ENCODE assay signal across 9 mouse cellular contexts in the genomic region with DNA sequence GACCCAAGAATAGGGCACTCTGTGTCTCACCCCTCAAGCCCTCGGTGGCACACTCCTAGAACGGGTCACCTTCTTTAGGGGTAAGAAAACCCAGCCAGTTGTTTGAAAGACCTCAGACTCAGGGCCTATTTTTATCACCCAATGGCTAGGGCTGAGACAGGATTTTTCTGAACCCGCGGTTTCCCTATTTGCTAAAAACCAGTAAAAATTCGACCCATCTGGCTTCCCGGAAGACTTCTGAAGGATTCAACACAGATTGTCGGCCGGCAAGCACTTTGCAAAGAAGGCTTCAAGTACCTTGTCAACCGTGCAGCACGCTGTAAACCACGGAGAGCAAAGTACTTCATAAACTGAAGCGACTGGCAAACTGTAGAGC. TPM values are rescaled to one million over a fixed set of nuclear protein-coding genes. Genes with fewer than 3 reads are reported as not detected.
DNase-seq lines count a peak whose midpoint lies in the region; ATAC-seq and TF ChIP-seq lines count a peak whose summit lies in the region.
"Had no signal": no experiment of that assay in that cellular context is flagged by ENCODE, and none has a peak within 500 bp of the region (broad histone marks: within the 10 kb centered on the region; RNA-seq: fewer than 3 reads in every experiment).

No protein-coding gene starts in this region.

- DNase-seq in left cerebral cortex, adult 2 months (ENCODE audit: extremely low spot score in 1 of 2, low spot score in 2 of 2) = no peak
- no peak for DNase-seq in left cerebral cortex, postnatal 36 days (ENCODE audit: low spot score in 2 of 2)
- no peak for DNase-seq in spleen, postnatal 14 days (ENCODE audit: low spot score in 2 of 2)
- DNase-seq in left cerebral cortex, postnatal 25 days (ENCODE audit: low spot score in 2 of 2) = no peak
- no peak for DNase-seq in spleen, postnatal 10 days (ENCODE audit: low spot score in 2 of 2)

- H3K9ac ChIP-seq in embryonic facial prominence, embryonic 12.5 days = peak overlapping the region; percentile 94
- H3K9ac ChIP-seq in intestine, embryonic 15.5 days = peak overlapping the region; percentile 35
- H3K9ac ChIP-seq in neural tube, embryonic 13.5 days = peak overlapping the region; percentile 99

- peak overlapping the region; percentile 96 for H3K4me2 ChIP-seq in embryonic facial prominence, embryonic 12.5 days (replicated peaks)
- peak overlapping the region; percentile 98 for H3K4me2 ChIP-seq in intestine, embryonic 15.5 days (replicated peaks)
- H3K4me2 ChIP-seq in neural tube, embryonic 13.5 days = peak overlapping the region; percentile 91

- no peak for TF ChIP-seq CTCF in left cerebral cortex, adult 2 months (IDR thresholded peaks at IDR 0.05)

- 8% methylated on average over 12 of the region's 12 CpGs for WGBS in embryonic facial prominence, embryonic 12.5 days
- 15% methylated on average over 12 of the region's 12 CpGs for WGBS in intestine, embryonic 15.5 days
- 9% methylated on average over 12 of the region's 12 CpGs for WGBS in neural tube, embryonic 13.5 days

- intact Hi-C loops in left cerebral cortex, adult 2 months (cut with DNase I) = no loop called here
- intact Hi-C loops in left cerebral cortex, postnatal 36 days (cut with DNase I) = no loop called here
- intact Hi-C loops in left cerebral cortex, postnatal 25 days (cut with DNase I) = no loop called here

- no peak overlapping the region for H3K27ac ChIP-seq in left cerebral cortex, adult 2 months
- no peak overlapping the region for H3K27ac ChIP-seq in embryonic facial prominence, embryonic 12.5 days
- no peak overlapping the region for H3K27ac ChIP-seq in intestine, embryonic 15.5 days
- peak overlapping the region; percentile 99; the same call in 1 of the 2 replicates for H3K27ac ChIP-seq in neural tube, embryonic 13.5 days (replicated peaks)

- ATAC-seq in embryonic facial prominence, embryonic 12.5 days (ENCODE audit: insufficient number of reproducible peaks, insufficient read depth, low FRiP score, low TSS enrichment) = no peak
- no peak for ATAC-seq in intestine, embryonic 15.5 days
- ATAC-seq in neural tube, embryonic 13.5 days (ENCODE audit: low read depth) = no peak

- H3K4me1 ChIP-seq in embryonic facial prominence, embryonic 12.5 days = peaks cover 55% of the 10 kb centered on the region
- H3K4me1 ChIP-seq in intestine, embryonic 15.5 days (replicated peaks) = peaks cover 77% of the 10 kb centered on the region
- H3K4me1 ChIP-seq in neural tube, embryonic 13.5 days (replicated peaks) = peaks cover 80% of the 10 kb centered on the region

- H3K27me3 ChIP-seq in embryonic facial prominence, embryonic 12.5 days = 0 out of 2 replicates have a peak, but pooled peaks cover 6% of the 10 kb centered on the region
- no peaks in the 10 kb centered on the region for H3K27me3 ChIP-seq in intestine, embryonic 15.5 days (replicated peaks)
- no peaks in the 10 kb centered on the region for H3K27me3 ChIP-seq in neural tube, embryonic 13.5 days

- H3K9me3 ChIP-seq in embryonic facial prominence, embryonic 12.5 days = no peaks in the 10 kb centered on the region
- H3K9me3 ChIP-seq in intestine, embryonic 15.5 days = no peaks in the 10 kb centered on the region
- no peaks in the 10 kb centered on the region for H3K9me3 ChIP-seq in neural tube, embryonic 13.5 days

- no peaks in the 10 kb centered on the region for H3K36me3 ChIP-seq in embryonic facial prominence, embryonic 12.5 days
- no peaks in the 10 kb centered on the region for H3K36me3 ChIP-seq in intestine, embryonic 15.5 days
- H3K36me3 ChIP-seq in neural tube, embryonic 13.5 days = no peaks in the 10 kb centered on the region

- H3K4me3 ChIP-seq in left cerebral cortex, adult 2 months = peak overlapping the region; percentile 72
- peak overlapping the region; percentile 96 for H3K4me3 ChIP-seq in embryonic facial prominence, embryonic 12.5 days
- H3K4me3 ChIP-seq in intestine, embryonic 15.5 days (replicated peaks) = peak overlapping the region; percentile 86
- peak overlapping the region; percentile 92 for H3K4me3 ChIP-seq in neural tube, embryonic 13.5 days

RNA-seq across cellular contexts. Expression of a gene that starts 1.4 kb away (rescaled TPM):
- 10 to 100 TPM; 17.0 to 18.3 TPM for total RNA-seq in left cerebral cortex, adult 2 months (2021)
- 10 to 100 TPM; 16.9 to 18.0 TPM for total RNA-seq in left cerebral cortex, postnatal 36 days (2021)
- polyA plus RNA-seq in embryonic facial prominence, embryonic 12.5 days (2016; fragmentation: Nextera tagmentation; extraction: Ambion mirVana) = 17.1 and 20.7 TPM in 2 replicates
- 8.2 and 8.9 TPM in 2 replicates for polyA plus RNA-seq in intestine, embryonic 15.5 days (2015; fragmentation: Nextera tagmentation; extraction: Ambion mirVana)
- polyA plus RNA-seq in neural tube, embryonic 13.5 days (2015; fragmentation: Nextera tagmentation; extraction: Ambion mirVana) = 16.8 and 18.6 TPM in 2 replicates
- 10 to 100 TPM; 15.2 to 21.4 TPM for total RNA-seq in left cerebral cortex, postnatal 25 days (2021)
- total RNA-seq: neutrophil, adult 5-6 weeks had no signal

RNA-seq across cellular contexts. Expression of a gene that starts 51.6 kb away (rescaled TPM):
- 10 to 100 TPM; 57.5 to 60.3 TPM for total RNA-seq in left cerebral cortex, adult 2 months (2021)
- total RNA-seq in left cerebral cortex, postnatal 36 days (2021) = 10 to 100 TPM; 55.7 to 58.1 TPM
- polyA plus RNA-seq in embryonic facial prominence, embryonic 12.5 days (2016; fragmentation: Nextera tagmentation; extraction: Ambion mirVana) = 28.2 and 29.7 TPM in 2 replicates
- 67.2 and 68.8 TPM in 2 replicates for polyA plus RNA-seq in intestine, embryonic 15.5 days (2015; fragmentation: Nextera tagmentation; extraction: Ambion mirVana)
- 47.3 and 50.5 TPM in 2 replicates for polyA plus RNA-seq in neural tube, embryonic 13.5 days (2015; fragmentation: Nextera tagmentation; extraction: Ambion mirVana)
- total RNA-seq in left cerebral cortex, postnatal 25 days (2021) = 10 to 100 TPM; 56.6 to 61.3 TPM
- total RNA-seq: neutrophil, adult 5-6 weeks had no signal

RNA-seq across cellular contexts. Expression of a gene that starts 58.4 kb away (rescaled TPM):
- 10 to 100 TPM; 41.2 to 45.1 TPM for total RNA-seq in left cerebral cortex, adult 2 months (2021)
- total RNA-seq in left cerebral cortex, postnatal 36 days (2021) = 10 to 100 TPM; 40.6 to 47.2 TPM
- 16.6 and 19.2 TPM in 2 replicates for polyA plus RNA-seq in embryonic facial prominence, embryonic 12.5 days (2016; fragmentation: Nextera tagmentation; extraction: Ambion mirVana)
- polyA plus RNA-seq in intestine, embryonic 15.5 days (2015; fragmentation: Nextera tagmentation; extraction: Ambion mirVana) = 33.3 and 36.3 TPM in 2 replicates
- 24.7 and 25.5 TPM in 2 replicates for polyA plus RNA-seq in neural tube, embryonic 13.5 days (2015; fragmentation: Nextera tagmentation; extraction: Ambion mirVana)
- 10 to 100 TPM; 38.3 to 44.1 TPM for total RNA-seq in left cerebral cortex, postnatal 25 days (2021)
- total RNA-seq: neutrophil, adult 5-6 weeks had no signal

Comparison
In these comparisons a context has a peak if more than half of its experiments do, and no peak if none do; other contexts are left out.
1. H3K9ac ChIP-seq: peak in every context shown above with its lines; median percentile 99 in neural tube, embryonic 13.5 days; 94 in embryonic facial prominence, embryonic 12.5 days; 35 in intestine, embryonic 15.5 days.